Mouse (Mus musculus): ENCODE results near the gene Gng10. TPM values are rescaled to one million over a fixed set of nuclear protein-coding genes. Genes with fewer than 3 reads are reported as not detected.

Gene Gng10
- polyA plus RNA-seq, 1 experiment from 2014 or later = 60.9 TPM

DNA sequence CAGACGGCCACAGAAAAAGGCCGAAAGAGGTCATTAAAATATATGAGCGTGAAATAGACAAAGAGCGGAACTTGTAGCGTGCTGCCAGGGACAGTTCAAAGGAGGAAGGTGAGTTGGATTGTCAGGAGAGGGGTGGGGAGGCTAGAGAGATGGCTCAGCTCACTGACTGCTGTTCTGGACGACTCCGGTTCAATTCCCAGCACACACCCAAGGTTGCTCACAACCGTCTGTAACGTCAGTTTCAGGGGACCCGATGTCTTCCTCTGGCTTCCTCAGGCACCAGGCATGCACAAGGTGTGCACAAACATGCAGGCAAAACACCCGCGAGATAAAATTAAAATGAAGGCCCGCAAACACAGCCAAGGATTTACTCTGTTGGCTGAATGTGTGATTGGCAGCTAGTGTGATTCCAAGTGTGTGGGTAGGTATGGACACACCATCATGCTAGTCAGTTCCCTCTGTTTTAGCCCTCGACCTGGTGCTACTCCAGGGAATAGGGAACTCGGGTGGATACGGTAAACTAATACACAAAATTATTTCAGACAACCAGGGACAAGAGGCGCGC is 980 bp downstream of the Gng10 start:
- Histone ChIP-seq H3K27me3 (ENCODE audit: low read depth, poor library complexity, severe bottlenecking) (peaks cover 10% of the 10 kb centered on the region; the same call in 1 of the 2 replicates), H3K36me3 (no peaks in the 10 kb centered on the region), H3K4me1 (peaks cover 13% of the 10 kb centered on the region; the same call in 1 of the 2 replicates), H3K4me3 (peak overlapping the region; percentile 83), H3K27ac (replicated peaks) (peak overlapping the region; percentile 89), H3K9me3 (replicated peaks) (peaks cover 7% of the 10 kb centered on the region)
- DNase-seq (ENCODE audit: low spot score) = no peak
- 59% methylated on average over 18 of the region's 18 CpGs for WGBS

DNA sequence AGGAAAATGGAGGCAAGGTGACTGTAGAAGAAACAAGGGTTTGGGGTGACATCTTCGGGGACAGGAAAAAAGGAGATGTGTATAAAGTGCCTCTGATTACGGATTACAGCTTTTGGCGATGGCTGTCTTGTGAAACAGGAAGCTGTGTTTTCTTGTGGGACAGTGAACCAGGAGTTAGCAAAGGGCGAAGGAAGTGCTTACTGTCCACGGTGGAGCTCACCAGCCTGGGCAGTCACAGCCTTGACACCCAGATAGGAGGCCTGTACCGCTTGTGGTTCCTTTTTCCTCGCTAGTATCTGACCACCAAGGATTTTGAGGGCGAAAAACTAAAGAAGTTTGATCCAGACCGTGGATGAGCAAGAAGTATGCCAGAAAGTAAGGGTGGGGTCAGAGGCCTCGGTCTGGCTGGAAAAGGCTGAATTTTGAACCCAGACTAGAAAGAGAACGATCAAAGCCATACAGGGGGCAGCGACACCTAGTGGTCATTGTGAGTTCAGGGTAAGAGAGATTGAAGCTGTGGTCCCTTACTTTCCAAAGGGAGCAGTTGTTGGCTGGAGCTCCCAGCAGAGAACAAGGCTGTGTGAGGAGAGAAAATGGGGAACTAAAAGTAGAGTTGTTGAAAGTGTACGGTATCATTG is 1.7 kb downstream of the Gng10 start:
- H3K9me3 ChIP-seq (replicated peaks) = peaks cover 7% of the 10 kb centered on the region
- WGBS = 48% methylated on average over 13 of the region's 13 CpGs
- no peak overlapping the region for H3K4me3 ChIP-seq
- peak; percentile 79 for DNase-seq (ENCODE audit: low spot score)
- peaks cover 10% of the 10 kb centered on the region; the same call in 1 of the 2 replicates for H3K27me3 ChIP-seq (ENCODE audit: low read depth, poor library complexity, severe bottlenecking)
- H3K27ac ChIP-seq (replicated peaks) = no peak overlapping the region
- H3K36me3 ChIP-seq = no peaks in the 10 kb centered on the region
- H3K4me1 ChIP-seq = peaks cover 13% of the 10 kb centered on the region; the same call in 1 of the 2 replicates

- H3K9me3 ChIP-seq (replicated peaks) = peaks cover 7% of the 10 kb centered on the region
- peaks cover 10% of the 10 kb centered on the region; the same call in 1 of the 2 replicates for H3K27me3 ChIP-seq (ENCODE audit: low read depth, poor library complexity, severe bottlenecking)
- H3K4me1 ChIP-seq = peaks cover 13% of the 10 kb centered on the region; the same call in 1 of the 2 replicates
- no peak for DNase-seq (ENCODE audit: low spot score)
- H3K27ac ChIP-seq (replicated peaks) = no peak overlapping the region
- no peaks in the 10 kb centered on the region for H3K36me3 ChIP-seq
- WGBS = 88% methylated on average over 3 of the region's 3 CpGs
- H3K4me3 ChIP-seq = no peak overlapping the region
Measured at GRCm38 (mm10) chr4:59037525-59037924, 2.6 kb downstream of the Gng10 start.

DNA sequence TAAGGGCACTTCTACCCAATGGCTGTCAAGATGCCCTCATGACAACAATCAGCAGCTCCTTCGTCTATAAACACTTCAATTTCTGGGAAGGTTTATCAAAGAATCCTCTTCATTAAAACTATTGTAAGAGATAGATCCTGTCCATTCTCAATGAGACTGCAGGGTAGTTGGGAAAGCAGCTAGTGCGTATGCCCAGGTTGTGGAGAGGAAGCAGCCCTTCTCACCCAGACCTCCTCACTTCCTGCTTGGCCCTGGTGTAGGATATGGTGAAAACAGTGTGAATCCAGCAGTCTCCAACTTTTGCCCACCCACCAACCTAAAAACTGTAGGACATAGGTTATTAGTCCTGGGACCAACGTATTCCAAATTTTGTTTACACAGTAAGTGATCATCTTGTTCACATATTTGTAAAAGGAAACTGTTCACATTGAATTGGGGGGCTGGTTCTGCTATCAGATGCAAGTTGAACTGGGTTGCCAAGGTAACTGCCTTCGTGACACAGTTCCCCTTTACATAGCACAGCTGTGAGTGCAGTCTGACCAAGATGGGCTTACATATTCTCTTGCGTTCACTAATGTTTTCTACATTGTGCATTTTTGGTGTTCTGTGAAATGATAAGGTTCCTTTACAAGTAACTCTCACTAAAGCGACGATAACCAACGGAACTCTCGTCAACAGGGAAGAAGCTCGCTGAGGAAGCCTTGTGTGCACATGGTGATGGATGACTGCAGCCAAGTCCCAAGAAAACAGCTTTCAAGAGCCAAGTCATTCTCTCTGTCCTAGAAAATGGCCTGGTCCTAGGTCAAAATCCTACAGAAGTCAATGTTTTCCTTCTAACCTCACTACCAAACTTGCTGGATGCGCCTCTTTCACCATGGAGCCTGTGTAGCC is 5.8 kb downstream of the Gng10 start:
- Histone ChIP-seq H3K4me1 (peaks cover 9% of the 10 kb centered on the region; the same call in 1 of the 2 replicates), H3K36me3 (no peaks in the 10 kb centered on the region), H3K27me3 (ENCODE audit: low read depth, poor library complexity, severe bottlenecking) (0 out of 2 replicates have a peak, but pooled peaks cover 8% of the 10 kb centered on the region), H3K9me3 (replicated peaks) (no peaks in the 10 kb centered on the region), H3K27ac (replicated peaks) (no peak overlapping the region), H3K4me3 (no peak overlapping the region)
- WGBS = 91% methylated on average over 11 of the region's 11 CpGs
- DNase-seq (ENCODE audit: low spot score) = no peak

- H3K27ac ChIP-seq (replicated peaks) = no peak overlapping the region
- no peaks in the 10 kb centered on the region for H3K36me3 ChIP-seq
- H3K27me3 ChIP-seq (ENCODE audit: low read depth, poor library complexity, severe bottlenecking) = no peaks in the 10 kb centered on the region
- no peak for DNase-seq (ENCODE audit: low spot score)
- H3K9me3 ChIP-seq (replicated peaks) = no peaks in the 10 kb centered on the region
- H3K4me1 ChIP-seq = peaks cover 7% of the 10 kb centered on the region; the same call in 1 of the 2 replicates
- H3K4me3 ChIP-seq = no peak overlapping the region
- 94% methylated on average over 5 of the region's 5 CpGs for WGBS
Measured at GRCm38 (mm10) chr4:59043074-59043473, 8.2 kb downstream of the Gng10 start.

- peaks cover 7% of the 10 kb centered on the region; the same call in 1 of the 2 replicates for H3K4me1 ChIP-seq
- no peak overlapping the region for H3K27ac ChIP-seq (replicated peaks)
- H3K4me3 ChIP-seq = no peak overlapping the region
- WGBS = 94% methylated on average over 6 of the region's 6 CpGs
- H3K27me3 ChIP-seq (ENCODE audit: low read depth, poor library complexity, severe bottlenecking) = no peaks in the 10 kb centered on the region
- no peaks in the 10 kb centered on the region for H3K9me3 ChIP-seq (replicated peaks)
- no peak for DNase-seq (ENCODE audit: low spot score)
- H3K36me3 ChIP-seq = no peaks in the 10 kb centered on the region
Measured at GRCm38 (mm10) chr4:59043891-59044290, 9.0 kb downstream of the Gng10 start.

- WGBS = 27% methylated on average over 3 of the region's 3 CpGs
Measured at GRCm38 (mm10) chr4:59047222-59047621, 12.3 kb downstream of the Gng10 start.

GRCm38 (mm10) chr4:59051081-59051480 is 16.2 kb downstream of the Gng10 start:
- Histone ChIP-seq H3K36me3 (no peaks in the 10 kb centered on the region), H3K4me1 (peaks cover 7% of the 10 kb centered on the region; the same call in 1 of the 2 replicates), H3K9me3 (replicated peaks) (no peaks in the 10 kb centered on the region), H3K27ac (replicated peaks) (no peak overlapping the region), H3K4me3 (no peak overlapping the region), H3K27me3 (ENCODE audit: low read depth, poor library complexity, severe bottlenecking) (no peaks in the 10 kb centered on the region)
- DNase-seq (ENCODE audit: low spot score) = no peak
- 92% methylated on average over 1 of the region's 1 CpGs for WGBS

More at GRCm38 (mm10) chr4:59047222-59047621, 12.3 kb downstream of the Gng10 start:
- no peak overlapping the region for H3K4me3 ChIP-seq
- no peaks in the 10 kb centered on the region for H3K9me3 ChIP-seq (replicated peaks)
- H3K36me3 ChIP-seq = no peaks in the 10 kb centered on the region
- no peak for DNase-seq (ENCODE audit: low spot score)
- H3K27ac ChIP-seq (replicated peaks) = no peak overlapping the region
- no peaks in the 10 kb centered on the region for H3K27me3 ChIP-seq (ENCODE audit: low read depth, poor library complexity, severe bottlenecking)
- H3K4me1 ChIP-seq = peaks cover 7% of the 10 kb centered on the region; the same call in 1 of the 2 replicates

DNA sequence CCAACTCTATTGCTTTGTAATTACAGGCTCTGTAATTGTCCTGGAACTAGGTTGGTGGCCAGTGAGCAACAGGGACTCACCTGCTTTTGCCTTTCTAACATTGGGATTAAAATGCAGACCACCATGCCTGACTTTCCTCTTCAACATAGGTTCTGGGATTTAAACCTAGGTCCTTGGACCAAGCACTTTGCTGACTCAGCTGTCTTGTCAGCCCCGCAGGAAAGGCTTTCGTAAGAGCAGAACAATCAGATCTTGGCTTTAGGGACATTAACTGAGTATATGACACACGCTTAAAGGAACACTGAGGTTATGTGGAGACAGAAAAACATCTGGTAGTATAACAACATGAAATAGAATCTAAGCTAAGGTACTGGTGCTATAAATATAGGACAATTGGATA is 23.0 kb downstream of the Gng10 start:
- no peak overlapping the region for H3K27ac ChIP-seq (replicated peaks)
- no peaks in the 10 kb centered on the region for H3K27me3 ChIP-seq (ENCODE audit: low read depth, poor library complexity, severe bottlenecking)
- H3K4me1 ChIP-seq = no peaks in the 10 kb centered on the region
- no peak overlapping the region for H3K4me3 ChIP-seq
- H3K9me3 ChIP-seq (replicated peaks) = no peaks in the 10 kb centered on the region
- 94% methylated on average over 3 of the region's 3 CpGs for WGBS
- H3K36me3 ChIP-seq = no peaks in the 10 kb centered on the region
- DNase-seq (ENCODE audit: low spot score) = no peak

GRCm38 (mm10) chr4:59062526-59062925 is 27.6 kb downstream of the Gng10 start:
- Histone ChIP-seq H3K9me3 (replicated peaks) (no peaks in the 10 kb centered on the region), H3K4me1 (no peaks in the 10 kb centered on the region), H3K27me3 (ENCODE audit: low read depth, poor library complexity, severe bottlenecking) (no peaks in the 10 kb centered on the region), H3K27ac (replicated peaks) (no peak overlapping the region), H3K36me3 (no peaks in the 10 kb centered on the region), H3K4me3 (no peak overlapping the region)
- 74% methylated on average over 12 of the region's 12 CpGs for WGBS
- DNase-seq (ENCODE audit: low spot score) = peak; percentile 14

DNA sequence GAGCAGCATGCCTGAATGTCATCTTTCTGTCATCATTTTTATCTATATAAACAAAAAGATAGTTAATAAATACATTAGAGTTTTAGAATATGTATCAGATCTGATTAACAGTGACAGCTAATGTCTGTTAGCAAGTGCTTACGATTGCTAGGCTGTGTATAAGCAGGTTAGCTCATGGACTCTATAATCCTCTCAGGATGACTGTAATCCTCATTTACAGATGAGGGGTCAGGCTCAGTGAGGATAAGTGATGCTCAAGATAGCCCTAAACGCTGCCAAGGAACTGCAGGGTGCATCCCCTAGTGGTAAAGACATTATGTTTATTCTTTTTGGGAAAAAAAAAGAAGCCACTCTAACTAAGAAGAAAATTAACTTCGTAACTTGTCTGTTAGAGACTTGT is 34.4 kb downstream of the Gng10 start:
- Histone ChIP-seq H3K4me1 (no peaks in the 10 kb centered on the region), H3K27ac (replicated peaks) (no peak overlapping the region), H3K4me3 (no peak overlapping the region), H3K9me3 (replicated peaks) (no peaks in the 10 kb centered on the region), H3K27me3 (ENCODE audit: low read depth, poor library complexity, severe bottlenecking) (no peaks in the 10 kb centered on the region), H3K36me3 (no peaks in the 10 kb centered on the region)
- DNase-seq (ENCODE audit: low spot score) = no peak
- WGBS = 43% methylated on average over 3 of the region's 3 CpGs

DNA sequence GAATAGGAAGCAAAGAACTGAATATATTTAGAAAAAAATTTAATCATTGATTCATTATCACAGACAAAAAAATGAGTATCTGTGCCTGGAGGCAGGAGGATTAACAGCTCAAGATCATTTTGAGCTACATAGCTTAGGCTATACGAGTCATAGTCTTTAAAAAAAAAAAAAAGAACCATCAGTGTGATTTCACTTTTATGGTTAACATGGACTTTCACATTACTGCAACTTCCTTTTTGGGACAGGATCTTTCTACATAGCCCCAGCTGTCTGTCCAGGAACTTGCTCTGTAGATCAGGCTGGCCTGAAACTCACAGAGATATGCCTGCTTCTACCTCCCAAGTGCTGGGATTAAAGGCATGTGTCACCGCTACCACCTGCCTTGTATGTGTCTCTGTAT is 48.5 kb downstream of the Gng10 start:
- Histone ChIP-seq H3K27ac (replicated peaks) (no peak overlapping the region), H3K36me3 (no peaks in the 10 kb centered on the region), H3K9me3 (replicated peaks) (no peaks in the 10 kb centered on the region), H3K4me3 (no peak overlapping the region), H3K27me3 (ENCODE audit: low read depth, poor library complexity, severe bottlenecking) (no peaks in the 10 kb centered on the region), H3K4me1 (no peaks in the 10 kb centered on the region)
- WGBS = 82% methylated on average over 2 of the region's 2 CpGs
- no peak for DNase-seq (ENCODE audit: low spot score)
